8 mouse cellular contexts compared by ENCODE assay signal in genomic region chr9:21748033-21748432, GRCm38 (mm10). TPM values are rescaled to one million over a fixed set of nuclear protein-coding genes. Genes with fewer than 3 reads are reported as not detected.
DNase-seq lines count a peak whose midpoint lies in the region; ATAC-seq and TF ChIP-seq lines count a peak whose summit lies in the region.

No protein-coding gene starts in this region.

- no peak for TF ChIP-seq CTCF in lung, postnatal 0 days (IDR thresholded peaks at IDR 0.05)

- ATAC-seq in forebrain, embryonic 14.5 days, result peak; percentile 60
- ATAC-seq in intestine, embryonic 14.5 days (replicated peaks; ENCODE audit: low FRiP score, low TSS enrichment, low read depth), result no peak
- peak; percentile 78 for ATAC-seq in lung, postnatal 0 days
- no peak for ATAC-seq in CD4-positive, CD25-positive, alpha-beta regulatory T cell, adult 4 months

- no peak overlapping the region for H3K4me3 ChIP-seq in forebrain, embryonic 14.5 days (ENCODE audit: low read depth, low read length)
- H3K4me3 ChIP-seq in intestine, embryonic 14.5 days (ENCODE audit: low read depth, low read length), result no peak overlapping the region
- H3K4me3 ChIP-seq in lung, postnatal 0 days (ENCODE audit: low read depth, low read length), result no peak overlapping the region

- peak; percentile 63; the same call in 1 of the 2 replicates for TF ChIP-seq EP300 in lung, postnatal 0 days (IDR thresholded peaks at IDR 0.05)

- peaks cover 62% of the 10 kb centered on the region for H3K36me3 ChIP-seq in forebrain, embryonic 14.5 days (ENCODE audit: control insufficient read depth, insufficient read depth, low read length)
- peaks cover 67% of the 10 kb centered on the region for H3K36me3 ChIP-seq in intestine, embryonic 14.5 days (ENCODE audit: control insufficient read depth, insufficient read depth, low read length)
- peaks cover 23% of the 10 kb centered on the region; the same call in 1 of the 2 replicates for H3K36me3 ChIP-seq in lung, postnatal 0 days (ENCODE audit: insufficient read depth, low read length)

- WGBS in forebrain, embryonic 14.5 days, result 70% methylated on average over 7 of the region's 7 CpGs
- 52% methylated on average over 7 of the region's 7 CpGs for WGBS in intestine, embryonic 14.5 days
- 13% methylated on average over 7 of the region's 7 CpGs for WGBS in lung, postnatal 0 days

- no peaks in the 10 kb centered on the region for H3K27me3 ChIP-seq in forebrain, embryonic 14.5 days (replicated peaks; ENCODE audit: control insufficient read depth, insufficient read depth, low read length)
- no peaks in the 10 kb centered on the region for H3K27me3 ChIP-seq in intestine, embryonic 14.5 days (replicated peaks; ENCODE audit: control insufficient read depth, insufficient read depth, low read length)
- H3K27me3 ChIP-seq in lung, postnatal 0 days (replicated peaks; ENCODE audit: insufficient read depth, low read length), result no peaks in the 10 kb centered on the region

- H3K9me3 ChIP-seq in forebrain, embryonic 14.5 days (replicated peaks; ENCODE audit: control insufficient read depth, low read length), result no peaks in the 10 kb centered on the region
- H3K9me3 ChIP-seq in intestine, embryonic 14.5 days (ENCODE audit: control insufficient read depth, low read length), result no peaks in the 10 kb centered on the region
- no peaks in the 10 kb centered on the region for H3K9me3 ChIP-seq in lung, postnatal 0 days (ENCODE audit: low read length)

- H3K4me1 ChIP-seq in forebrain, embryonic 14.5 days (ENCODE audit: control insufficient read depth, insufficient read depth, low read length), result no peaks in the 10 kb centered on the region
- peaks cover 8% of the 10 kb centered on the region; the same call in 1 of the 2 replicates for H3K4me1 ChIP-seq in intestine, embryonic 14.5 days (replicated peaks; ENCODE audit: control insufficient read depth, insufficient read depth, low read length)
- peaks cover 5% of the 10 kb centered on the region; the same call in 1 of the 2 replicates for H3K4me1 ChIP-seq in lung, postnatal 0 days (ENCODE audit: insufficient read depth, low read depth, low read length)

- H3K9ac ChIP-seq in forebrain, embryonic 14.5 days (ENCODE audit: low read length), result no peak overlapping the region
- no peak overlapping the region for H3K9ac ChIP-seq in intestine, embryonic 14.5 days (ENCODE audit: low read length)
- no peak overlapping the region for H3K9ac ChIP-seq in lung, postnatal 0 days (replicated peaks; ENCODE audit: low read depth)

- peak; percentile 84 to 88 for DNase-seq in adrenal gland, adult (ENCODE audit: inconsistent age in 2 of 2, low spot score in 1 of 2)
- no peak for DNase-seq in adrenal gland, adult 18-20 months (ENCODE audit: low spot score in 2 of 2)
- peak; percentile 74 for DNase-seq in MEL-GATA-1-ER (ENCODE audit: extremely low read depth, low read depth)
- peak; percentile 67 for DNase-seq in forebrain, embryonic 14.5 days (ENCODE audit: low spot score)
- DNase-seq in intestine, embryonic 14.5 days (ENCODE audit: low spot score), result no peak
- peak; percentile 83 for DNase-seq in lung, postnatal 0 days (ENCODE audit: low spot score)
- DNase-seq in frontal cortex, postnatal 14 days (ENCODE audit: low spot score in 2 of 2), result no peak

- H3K27ac ChIP-seq in forebrain, embryonic 14.5 days (ENCODE audit: low read depth, low read length), result no peak overlapping the region
- peak overlapping the region; percentile 29; the same call in 1 of the 2 replicates for H3K27ac ChIP-seq in intestine, embryonic 14.5 days (ENCODE audit: low read depth)
- peak overlapping the region; percentile 14; the same call in 1 of the 2 replicates for H3K27ac ChIP-seq in lung, postnatal 0 days (ENCODE audit: low read length)

- H3K4me2 ChIP-seq in forebrain, embryonic 14.5 days (ENCODE audit: low read length), result no peak overlapping the region
- no peak overlapping the region for H3K4me2 ChIP-seq in intestine, embryonic 14.5 days (ENCODE audit: low read length)
- no peak overlapping the region for H3K4me2 ChIP-seq in lung, postnatal 0 days (replicated peaks; ENCODE audit: low read depth, low read length)

RNA-seq across cellular contexts. Expression of gene Spc24, which starts 12.1 kb away (rescaled TPM):
- 1 to 10 TPM in 1 of 2 experiments, under 1 TPM in 1; 0.56 to 1.1 TPM for total RNA-seq in adrenal gland, adult 18-20 months (2021)
- polyA plus RNA-seq in forebrain, embryonic 14.5 days (2014; fragmentation: Nextera tagmentation; extraction: Ambion mirVana), result 53.7 and 64.3 TPM in 2 replicates
- polyA plus RNA-seq in intestine, embryonic 14.5 days (2014; fragmentation: Nextera tagmentation; extraction: Ambion mirVana), result 127 and 135 TPM in 2 replicates
- polyA plus RNA-seq in lung, postnatal 0 days (2015; fragmentation: Nextera tagmentation; extraction: Ambion mirVana), result 13.4 and 15.7 TPM in 2 replicates
- 10 to 100 TPM in 1 of 2 experiments, 1 to 10 TPM in 1; 6.5 to 13.5 TPM for polyA plus RNA-seq in CD4-positive, CD25-positive, alpha-beta regulatory T cell, adult 4 months (2017; shearing (Covaris generic))

RNA-seq across cellular contexts. Expression of gene Ldlr, which starts 24.8 kb away (rescaled TPM):
- total RNA-seq in adrenal gland, adult 18-20 months (2021), result 100 to 1,000 TPM; 135 to 173 TPM
- polyA plus RNA-seq in forebrain, embryonic 14.5 days (2014; fragmentation: Nextera tagmentation; extraction: Ambion mirVana), result 5.2 and 6.8 TPM in 2 replicates
- polyA plus RNA-seq in intestine, embryonic 14.5 days (2014; fragmentation: Nextera tagmentation; extraction: Ambion mirVana), result 32.2 and 34.8 TPM in 2 replicates
- polyA plus RNA-seq in lung, postnatal 0 days (2015; fragmentation: Nextera tagmentation; extraction: Ambion mirVana), result 52.2 and 56.8 TPM in 2 replicates
- polyA plus RNA-seq in CD4-positive, CD25-positive, alpha-beta regulatory T cell, adult 4 months (2017; shearing (Covaris generic)), result 10 to 100 TPM; 17.9 to 42.0 TPM

RNA-seq across cellular contexts. Expression of gene Kank2, which starts 50.5 kb away (rescaled TPM):
- 10 to 100 TPM; 31.1 to 31.3 TPM for total RNA-seq in adrenal gland, adult 18-20 months (2021)
- 0.99 and 1.3 TPM in 2 replicates for polyA plus RNA-seq in forebrain, embryonic 14.5 days (2014; fragmentation: Nextera tagmentation; extraction: Ambion mirVana)
- polyA plus RNA-seq in intestine, embryonic 14.5 days (2014; fragmentation: Nextera tagmentation; extraction: Ambion mirVana), result 9.5 and 9.6 TPM in 2 replicates
- polyA plus RNA-seq in lung, postnatal 0 days (2015; fragmentation: Nextera tagmentation; extraction: Ambion mirVana), result 23.3 and 24.0 TPM in 2 replicates
- not detected for polyA plus RNA-seq in CD4-positive, CD25-positive, alpha-beta regulatory T cell, adult 4 months (2017; shearing (Covaris generic))

Comparison
In these comparisons a context has a peak if more than half of its experiments do, and no peak if none do; other contexts are left out.
1. DNase-seq: peak in adrenal gland, adult (2 of 2), MEL-GATA-1-ER (single experiment), forebrain, embryonic 14.5 days (single experiment) and lung, postnatal 0 days (single experiment); none in adrenal gland, adult 18-20 months (0 of 2), intestine, embryonic 14.5 days (single experiment) and frontal cortex, postnatal 14 days (0 of 2).
2. ATAC-seq: peak in forebrain, embryonic 14.5 days (single experiment) and lung, postnatal 0 days (single experiment); none in intestine, embryonic 14.5 days (single experiment) and CD4-positive, CD25-positive, alpha-beta regulatory T cell, adult 4 months (single experiment).